Mouse (Mus musculus) gastrocnemius, postnatal 36 days (tissue): ENCODE measurements around the gene Cd52. TPM values are rescaled to one million over a fixed set of nuclear protein-coding genes. Genes with fewer than 3 reads are reported as not detected.

Experiments
- DNase-seq, 2 experiments: peaks; one replicate each; pipeline ENCODE4 v3.0.0; 2022
- intact Hi-C: fragments of 180-260 bp; cut with DNase I; formaldehyde crosslinking; loops from one replicate; pipeline ENCODE4 v1.15.1; 2025
- total RNA-seq, 2 experiments: library from RNA; stranded (reverse); gene quantifications; 2 replicates each; pipeline ENCODE4 v1.2.3; 2021

Gene Cd52
- total RNA-seq, 2 experiments from 2014 or later = 1.1 to 1.9 TPM

DNA sequence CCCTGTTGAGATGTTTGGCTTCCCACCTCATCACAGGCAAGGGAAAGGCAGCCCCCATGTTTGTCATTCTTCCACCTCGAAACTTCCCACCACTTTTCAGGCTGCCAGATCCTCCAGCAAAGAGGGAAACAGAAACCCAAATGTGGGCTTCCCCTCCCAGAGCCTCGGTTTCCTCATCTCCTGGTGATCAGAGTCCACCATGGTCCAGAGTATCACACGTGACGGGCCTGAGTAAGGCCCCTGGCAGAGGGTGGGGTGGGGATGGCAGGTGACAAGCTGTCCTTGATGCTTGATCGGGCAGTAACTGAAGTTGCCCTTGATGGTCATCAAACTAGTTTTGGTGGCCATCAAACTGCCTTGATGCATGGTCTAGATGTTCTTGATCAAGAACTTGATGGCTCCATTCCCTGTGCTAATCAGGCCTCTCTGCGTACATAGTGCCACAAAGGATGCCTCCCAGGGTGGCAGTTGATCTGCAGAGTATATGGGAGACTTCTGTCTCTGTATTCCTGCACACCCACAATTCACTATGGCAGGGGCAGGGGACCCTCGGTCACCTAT is 798 bp downstream of the Cd52 start:
- intact Hi-C loops = no loop called here
- DNase-seq = no peak

DNA sequence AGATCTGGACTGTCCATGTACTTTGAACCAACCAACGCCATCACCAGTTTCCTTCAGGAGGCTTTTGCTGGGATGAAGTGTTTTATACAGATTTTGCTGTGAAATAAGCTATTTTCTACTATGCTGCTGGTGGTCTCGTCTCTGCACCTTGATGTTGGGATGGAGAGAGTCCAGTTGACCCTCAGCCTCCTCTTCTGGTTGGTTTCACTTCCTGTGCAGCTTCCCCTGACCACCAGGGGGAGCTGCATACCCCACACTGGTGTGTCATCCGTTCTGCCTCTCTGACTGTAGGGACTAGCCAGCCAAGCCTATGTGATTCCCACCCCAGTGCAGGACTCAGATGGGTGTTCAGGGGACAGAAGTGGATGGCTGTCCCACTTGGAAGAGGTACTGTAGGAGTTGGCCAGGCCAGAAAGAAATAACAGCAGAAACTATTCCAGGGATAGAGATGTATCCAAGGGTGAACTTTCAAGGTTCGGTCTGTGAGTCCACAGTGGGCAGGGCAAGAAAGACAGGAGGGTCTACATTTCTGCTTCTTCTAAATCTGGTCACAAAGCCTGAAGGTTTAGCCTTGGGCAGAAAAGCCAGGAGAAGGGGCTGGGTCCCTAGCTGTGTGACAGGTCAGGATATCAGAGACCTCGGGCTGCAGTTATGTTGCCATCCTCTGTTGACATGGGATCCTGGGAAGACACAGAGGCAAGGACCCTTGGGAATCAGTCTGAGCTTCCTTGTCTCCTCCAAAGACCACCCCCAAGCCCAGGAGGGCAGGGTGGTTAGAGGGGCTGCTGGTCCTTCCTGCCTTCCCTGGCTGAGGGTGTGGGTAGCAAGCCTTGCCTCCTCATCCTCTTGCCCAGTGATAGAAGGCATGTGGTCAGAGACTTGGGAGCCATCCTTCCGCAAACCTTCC is 2.2 kb downstream of the Cd52 start:
- peak in 1 of 2 experiments; percentile 39 for DNase-seq
- intact Hi-C loops = no loop called here

DNA sequence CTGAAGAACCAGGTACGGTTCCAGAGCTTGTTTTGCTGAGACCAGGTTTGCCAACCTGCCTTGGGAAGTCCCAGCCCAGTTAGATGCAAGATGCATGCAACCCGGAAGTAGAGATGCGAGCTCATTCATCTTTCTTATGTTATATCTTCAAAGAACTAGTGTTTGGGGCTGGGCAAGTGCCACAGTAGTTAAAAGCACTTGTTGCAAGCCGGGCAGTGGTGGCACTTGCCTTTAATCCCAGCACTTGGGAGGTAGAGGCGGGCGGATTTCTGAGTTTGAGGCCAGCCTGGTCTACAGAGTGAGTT is 3.7 kb downstream of the Cd52 start:
- intact Hi-C loops = no loop called here
- no peak for DNase-seq

DNA sequence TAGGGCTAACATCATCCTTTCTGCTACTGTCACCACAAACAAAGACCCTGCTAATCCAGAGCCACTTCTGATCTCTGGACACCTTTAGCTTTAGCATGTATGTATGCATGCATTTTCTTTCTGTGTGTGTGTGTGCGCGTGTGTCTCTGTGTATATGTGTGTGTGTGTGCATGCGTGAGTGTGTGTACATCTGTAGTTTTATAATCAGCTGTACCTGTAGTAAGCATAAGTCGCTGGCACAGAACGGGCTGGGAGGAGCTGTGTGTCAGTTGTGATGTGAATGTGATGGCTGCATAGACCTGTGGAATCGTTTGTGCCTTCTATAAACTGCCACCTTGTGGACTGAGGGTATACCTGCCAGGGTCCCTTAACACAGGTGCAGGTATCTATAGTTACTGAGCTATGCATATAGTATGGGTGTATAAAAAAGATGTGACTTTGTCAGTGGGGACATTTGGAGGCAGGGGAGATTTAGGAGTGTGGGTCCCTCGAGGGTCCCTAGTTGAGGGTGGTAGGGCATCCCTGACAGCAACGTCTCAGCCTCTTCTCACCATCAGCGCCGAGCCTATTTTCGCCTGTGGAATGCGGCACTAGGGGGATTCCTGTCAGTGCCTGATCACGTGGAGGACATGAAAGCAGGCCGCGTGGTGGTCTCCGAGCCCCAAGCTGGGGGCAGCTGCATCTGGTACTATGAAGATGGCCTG is 4.2 kb downstream of the Cd52 start:
- DNase-seq = no peak
- intact Hi-C loops = no loop called here

DNA sequence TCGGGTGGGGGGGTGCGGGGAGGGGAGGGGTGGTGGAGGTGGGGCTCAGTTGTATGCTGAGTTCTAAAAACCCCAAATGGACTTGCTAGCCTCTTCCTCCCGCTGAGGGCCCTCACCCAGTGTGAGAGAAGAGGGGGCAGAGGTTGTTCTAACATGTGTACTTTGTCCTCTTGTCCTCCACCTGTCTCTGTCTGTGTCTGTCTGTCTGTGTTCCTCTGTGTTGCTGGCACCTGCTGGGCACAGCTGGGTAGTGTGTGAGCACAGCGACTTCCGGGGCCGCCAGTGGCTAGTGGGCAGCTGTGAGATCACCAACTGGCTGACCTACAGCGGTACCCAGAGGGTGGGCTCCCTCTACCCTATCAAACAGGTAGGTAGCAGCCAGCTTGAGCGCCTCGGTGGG is 5.9 kb downstream of the Cd52 start:
- DNase-seq = no peak
- intact Hi-C loops = no loop called here

DNA sequence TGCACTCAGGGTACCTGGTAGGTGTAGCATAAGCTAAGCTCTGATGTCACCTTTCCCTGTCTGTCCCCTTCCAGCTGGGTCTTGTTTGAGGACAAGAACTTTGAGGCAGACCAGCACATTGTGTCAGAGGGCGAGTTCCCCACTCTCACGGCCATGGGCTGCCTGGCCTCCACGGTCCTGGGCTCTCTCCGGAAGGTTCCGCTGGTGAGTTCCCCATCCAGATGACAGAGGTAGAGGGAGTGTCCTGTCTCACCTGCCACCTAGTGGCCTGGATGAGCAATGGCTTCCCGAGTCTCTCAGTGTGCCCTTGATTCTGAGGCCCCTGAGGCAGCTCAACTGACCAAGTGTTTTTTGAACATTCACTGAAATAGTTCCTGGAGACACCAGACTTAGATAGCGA is 7.5 kb downstream of the Cd52 start:
- DNase-seq = no peak
- intact Hi-C loops = no loop called here

DNA sequence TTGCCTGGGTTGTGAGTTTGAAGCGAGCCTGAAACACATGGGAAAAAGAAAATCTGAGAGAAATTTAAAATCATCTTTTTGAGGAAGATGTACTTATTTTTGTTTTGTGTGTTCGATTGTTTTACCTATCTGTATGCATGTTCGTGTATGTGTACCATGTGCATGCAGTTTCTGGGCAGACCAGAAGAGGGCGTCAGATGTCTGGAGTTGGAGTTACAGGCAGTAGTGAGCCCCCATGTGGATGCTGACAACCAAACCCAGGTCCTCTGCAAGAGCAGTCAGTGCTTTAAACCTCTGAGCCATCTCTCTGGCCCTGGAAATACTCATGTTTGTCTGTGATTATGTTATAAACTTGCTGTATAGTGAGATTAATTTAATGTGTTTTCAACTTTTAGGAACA is 9.9 kb downstream of the Cd52 start:
- intact Hi-C loops = no loop called here
- DNase-seq = no peak

DNA sequence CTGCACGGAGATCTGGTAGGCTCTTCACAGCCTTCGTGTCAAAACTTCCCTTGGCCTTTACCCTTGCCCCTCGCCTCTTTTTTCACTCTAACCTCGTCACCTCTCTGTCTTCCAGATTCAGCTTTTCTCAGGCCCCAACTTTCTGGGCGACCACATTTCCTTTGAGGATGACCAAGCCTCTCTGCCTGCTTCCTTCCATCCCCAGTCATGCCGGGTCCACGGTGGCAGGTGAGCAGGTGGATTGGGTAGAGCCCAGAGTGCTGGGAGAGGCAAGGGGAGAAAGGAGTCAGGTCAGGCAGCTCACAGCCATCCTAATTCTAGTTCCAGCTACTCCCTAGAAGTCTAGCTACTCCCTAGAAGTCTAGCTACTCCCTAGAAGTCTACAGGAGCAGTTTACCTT is 12.4 kb downstream of the Cd52 start:
- intact Hi-C loops = no loop called here
- no peak for DNase-seq

DNA sequence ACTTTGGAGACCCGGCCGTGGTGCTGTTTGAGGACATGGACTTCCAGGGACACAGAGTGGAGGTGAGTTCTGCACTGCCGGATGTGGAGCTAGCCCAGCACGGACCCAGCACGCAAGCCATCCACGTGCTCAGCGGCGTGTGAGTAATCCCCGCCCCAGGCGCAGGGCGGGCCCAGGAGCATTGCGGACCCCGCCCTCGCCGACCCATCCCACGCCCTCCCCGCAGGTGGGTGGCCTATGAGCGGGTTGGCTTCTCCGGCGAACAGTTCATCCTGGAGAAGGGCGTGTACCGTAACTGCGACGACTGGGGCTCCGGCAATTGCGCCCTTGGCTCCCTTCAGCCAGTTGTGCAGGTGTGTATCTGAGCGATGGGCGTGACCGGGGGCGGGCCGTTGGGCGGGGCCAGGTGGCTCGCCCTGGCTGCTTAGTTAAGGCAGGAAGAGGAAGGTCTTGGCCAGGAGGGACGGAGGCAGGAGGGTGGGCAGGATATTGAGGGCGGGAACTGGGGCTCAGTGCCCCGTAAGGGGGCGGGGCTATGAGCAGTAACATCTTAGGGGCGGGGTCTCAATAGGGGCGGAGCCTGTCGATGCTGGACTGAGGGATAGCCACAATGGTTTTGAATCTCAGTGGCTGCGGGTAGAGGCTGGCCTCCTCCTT is 13.0 kb downstream of the Cd52 start:
- DNase-seq = no peak

DNA sequence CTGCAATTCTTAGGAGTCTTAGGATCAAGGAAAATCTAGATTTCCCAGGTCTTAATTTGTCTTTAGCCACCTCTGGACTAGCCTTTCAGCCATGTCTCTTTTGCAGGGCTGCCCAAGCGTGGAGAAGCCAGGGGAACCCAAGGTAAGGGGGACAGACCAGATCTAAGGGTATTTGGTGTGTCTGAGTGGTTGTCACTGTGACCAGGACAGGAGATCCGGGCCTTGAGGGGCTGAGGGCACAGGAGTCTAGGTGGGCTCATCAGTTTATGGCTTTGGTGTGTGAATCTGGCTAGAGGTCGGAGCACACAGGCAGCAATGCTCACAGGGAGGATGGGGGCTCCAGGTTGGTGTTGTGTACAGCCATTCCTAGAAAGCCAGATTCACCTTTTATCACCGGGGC is 14.2 kb downstream of the Cd52 start:
- no peak for DNase-seq
- intact Hi-C loops = no loop called here

More for the DNA sequence above, 13.0 kb downstream of the Cd52 start:
- intact Hi-C loops = no loop called here

DNA sequence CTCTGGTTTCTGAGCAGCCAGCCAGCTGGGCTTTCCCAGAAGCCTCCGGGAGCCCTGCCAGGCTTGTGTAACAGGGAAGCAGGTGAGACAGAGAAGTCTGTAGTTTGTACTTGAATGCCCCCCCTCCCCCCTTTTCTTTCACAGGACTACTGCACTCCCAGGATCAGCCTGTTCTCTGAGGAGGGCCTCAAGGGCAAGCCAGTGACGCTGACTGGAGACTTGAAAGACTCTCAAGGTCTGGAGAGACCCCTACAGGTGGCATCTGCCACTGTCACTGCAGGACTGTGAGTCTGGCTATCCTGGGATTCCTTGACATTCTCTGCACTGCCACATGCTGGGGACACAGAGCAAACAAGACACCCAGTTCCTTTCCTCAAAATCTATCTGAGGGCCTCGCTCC is 16.2 kb downstream of the Cd52 start:
- intact Hi-C loops = loop anchor here (5.0 kb wide), 1 partner anchor 41 kb away; no protein-coding TSS in a partner anchor
- no peak for DNase-seq

DNA sequence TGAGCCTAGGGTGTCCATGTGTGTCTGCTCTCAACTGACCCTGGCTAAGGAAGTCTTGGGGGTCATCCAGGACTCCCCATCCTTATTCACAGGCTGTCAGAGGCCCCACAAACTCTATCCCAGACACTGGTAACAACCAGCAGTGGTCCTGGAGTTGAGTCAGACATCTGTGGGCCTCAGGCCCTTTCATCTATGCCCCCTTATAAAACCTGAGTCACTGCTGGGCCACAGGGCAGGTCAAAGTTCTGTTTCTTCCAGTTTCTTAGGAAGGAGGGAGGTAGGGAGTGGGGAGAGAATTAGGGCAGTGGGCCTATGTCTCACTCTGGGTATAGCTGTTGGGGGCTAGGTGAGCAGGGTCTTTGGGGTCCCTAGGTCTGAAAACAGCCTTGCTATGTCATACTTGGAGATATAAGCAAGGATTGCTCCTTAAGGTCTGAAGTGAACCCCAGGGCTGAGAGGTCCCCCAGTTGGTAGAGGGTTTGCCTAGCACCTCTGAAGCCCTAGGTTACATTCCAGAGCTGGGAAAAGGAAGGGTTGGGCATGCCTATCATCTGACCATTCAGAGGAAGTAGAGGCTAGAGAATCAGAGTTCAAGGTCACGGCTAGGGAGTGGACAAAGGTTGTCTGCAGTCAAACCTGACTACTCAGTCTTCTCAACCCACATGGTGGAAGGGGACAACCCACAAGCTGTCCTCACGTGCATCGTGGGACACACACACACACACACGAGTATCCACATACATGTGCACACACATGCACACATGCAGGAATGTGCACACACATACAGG is 25.9 kb downstream of the Cd52 start:
- DNase-seq = no peak
- intact Hi-C loops = no loop called here

DNA sequence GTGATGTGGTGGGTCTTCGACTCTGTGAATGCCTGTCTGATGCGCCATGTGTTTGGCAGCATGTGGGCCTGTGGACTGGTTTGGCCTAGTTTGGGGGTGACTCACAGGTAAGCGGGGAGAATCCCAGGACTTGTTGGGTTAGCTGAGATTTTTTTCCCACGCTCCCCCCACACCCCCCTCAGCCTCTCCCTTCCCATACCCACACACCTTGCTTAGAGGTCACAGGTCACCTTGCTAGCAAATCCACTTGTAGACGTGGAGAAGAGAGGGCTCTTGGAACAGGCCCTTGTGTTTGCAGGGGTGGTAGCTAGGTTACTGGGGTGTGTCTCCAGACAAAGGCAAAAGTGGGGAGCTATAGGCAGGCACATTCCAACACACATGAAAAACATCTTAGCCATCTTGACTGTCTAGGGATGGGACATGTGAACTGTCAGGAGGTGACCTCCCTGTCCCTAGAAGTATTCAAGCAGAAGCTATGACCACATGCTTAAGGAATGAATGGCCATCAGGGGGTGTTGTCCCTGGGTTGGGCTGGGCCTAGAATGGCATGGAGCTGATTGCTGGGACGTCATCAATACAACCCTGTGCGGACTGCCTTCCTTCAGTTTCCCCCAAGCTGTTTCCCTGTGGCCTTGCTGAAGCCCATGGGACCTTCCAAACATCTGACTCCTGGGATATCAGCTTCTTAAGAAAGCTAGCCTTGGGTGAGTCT is 26.9 kb downstream of the Cd52 start:
- DNase-seq = no peak
- intact Hi-C loops = no loop called here

DNA sequence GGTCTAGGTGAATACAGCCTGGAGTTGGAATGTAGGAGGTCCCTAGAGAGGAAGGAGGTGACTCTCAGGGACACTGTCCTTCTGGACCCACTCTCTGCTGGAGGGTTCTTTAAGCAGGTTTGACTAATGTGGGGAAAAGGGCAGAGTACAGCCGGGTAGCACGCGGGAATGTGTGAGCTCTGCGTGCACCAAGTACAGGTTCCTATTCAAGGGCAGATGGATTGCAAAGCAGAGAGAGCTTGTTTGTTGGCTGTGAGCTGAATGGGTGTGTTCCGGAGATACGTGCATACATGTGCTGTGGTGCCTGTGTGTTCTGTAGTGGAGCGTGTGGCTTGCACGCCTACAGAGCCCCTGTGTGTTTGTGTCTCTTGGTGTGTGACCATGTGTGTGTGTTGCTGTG is 27.5 kb downstream of the Cd52 start:
- no peak for DNase-seq
- intact Hi-C loops = no loop called here

DNA sequence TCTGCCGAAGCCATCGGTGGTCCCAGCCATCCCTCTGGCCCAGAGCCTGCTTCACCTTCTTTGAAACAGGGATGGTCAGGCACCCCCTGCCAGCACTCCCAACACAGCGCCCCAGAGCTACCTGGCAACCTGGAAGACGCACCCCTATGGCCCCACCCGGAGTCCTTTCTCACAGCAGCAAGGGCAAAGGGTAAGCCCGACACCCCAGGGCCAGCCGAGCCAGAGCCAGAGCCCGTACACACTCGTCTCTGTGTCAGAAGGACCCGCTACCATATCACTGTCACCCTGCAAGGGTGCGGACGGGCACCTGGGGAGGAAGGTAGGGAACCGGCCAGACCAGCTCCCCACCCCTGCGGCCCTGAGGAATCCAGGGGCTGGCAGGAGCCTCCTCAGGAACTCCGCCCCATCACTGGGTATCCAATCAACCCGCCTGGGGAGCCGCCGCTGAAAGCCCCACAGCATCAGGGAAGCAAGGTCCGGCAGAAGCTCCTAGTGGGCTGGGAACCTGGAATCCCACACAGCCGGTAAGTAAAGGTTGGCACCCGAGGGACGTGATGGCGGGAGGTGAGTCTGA is 29.4 kb downstream of the Cd52 start:
- intact Hi-C loops = no loop called here
- DNase-seq = no peak

DNA sequence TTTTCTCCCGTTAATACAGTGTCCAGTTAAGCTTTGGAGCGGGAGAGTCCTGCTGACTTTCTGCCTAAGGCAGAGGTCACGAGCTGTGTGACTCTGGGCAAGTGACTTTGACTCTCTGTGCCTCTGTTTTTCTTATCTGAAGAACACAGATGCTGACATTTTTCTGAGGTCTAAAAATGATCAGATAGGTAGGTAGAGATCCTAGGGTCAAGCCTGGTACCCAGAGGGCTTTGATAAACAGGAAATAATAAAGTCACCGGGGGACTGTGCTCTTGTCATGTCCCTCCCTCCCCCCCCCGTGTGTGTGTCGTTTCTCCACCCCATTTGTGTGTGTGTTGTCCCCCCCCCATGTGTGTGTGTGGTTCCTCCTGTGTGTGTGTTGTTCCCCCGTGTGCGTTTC is 32.3 kb downstream of the Cd52 start:
- no peak for DNase-seq
- intact Hi-C loops = no loop called here

DNA sequence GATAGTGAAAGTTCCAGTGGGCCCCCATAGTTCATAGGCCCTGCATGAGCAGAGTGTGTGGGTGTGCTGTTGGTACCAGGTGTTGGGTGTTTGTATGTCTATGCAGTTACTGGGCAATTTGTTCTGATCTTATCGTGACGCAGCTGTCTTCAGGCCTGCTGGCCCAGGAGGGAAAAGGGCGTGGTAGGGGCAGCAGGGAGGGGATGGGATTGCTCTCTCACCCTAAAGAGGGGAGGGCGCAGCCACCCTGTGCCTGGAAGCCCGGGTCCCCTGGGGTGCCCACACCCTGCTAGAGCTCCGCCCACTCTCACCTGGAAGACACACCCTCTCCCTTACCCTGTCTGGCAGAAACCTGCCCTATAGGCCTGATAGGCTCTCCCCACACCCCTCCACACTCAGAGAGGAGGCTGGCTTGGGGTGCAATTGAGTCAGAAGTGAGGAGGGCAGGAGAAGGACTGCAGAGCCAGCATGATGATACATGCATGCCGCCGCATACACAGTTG is 32.9 kb downstream of the Cd52 start:
- no peak for DNase-seq
- intact Hi-C loops = no loop called here

DNA sequence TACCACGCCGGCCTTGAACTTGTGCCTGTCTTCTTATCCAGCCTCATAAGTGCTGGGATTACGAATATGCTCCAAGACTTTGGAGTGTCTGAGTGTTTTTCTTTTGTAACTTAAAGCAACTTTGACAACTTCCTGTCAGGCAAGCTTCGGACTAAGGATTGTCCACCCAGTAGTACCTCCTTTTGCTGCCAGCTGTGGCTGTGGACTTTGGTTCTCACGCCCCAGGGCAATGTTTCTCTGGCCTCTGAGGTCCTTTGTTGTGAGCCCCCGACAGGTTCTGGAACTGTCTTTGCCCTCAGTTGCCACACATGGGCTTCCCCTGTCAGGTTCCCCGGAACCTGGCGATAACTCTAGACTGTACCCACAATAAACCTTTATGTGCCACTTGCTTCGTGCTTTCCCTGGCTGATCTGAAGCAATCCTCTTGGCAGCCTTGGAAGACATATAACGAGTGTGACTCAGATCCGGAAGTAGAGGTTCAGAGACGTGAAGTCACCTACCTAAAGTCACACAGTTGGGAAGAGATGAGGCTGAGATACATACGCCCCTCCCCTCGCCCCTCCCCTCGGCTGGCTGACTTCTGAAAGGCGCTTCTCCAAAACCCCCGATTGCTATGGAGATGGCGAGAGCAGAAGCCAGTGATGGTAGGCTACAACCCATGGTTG is 33.6 kb downstream of the Cd52 start:
- intact Hi-C loops = no loop called here
- no peak for DNase-seq
